Mouse (Mus musculus) granulocyte monocyte progenitor cell, adult 5-6 weeks (primary cell): ENCODE results near the gene Slc26a10. TPM values are rescaled to one million over a fixed set of nuclear protein-coding genes. Genes with fewer than 3 reads are reported as not detected.
"Not testable (repeated sequence)": the region's sequence is repeated elsewhere in the genome, so short reads cannot be mapped to it uniquely, and the experiment has no call there.

Experiments used
- ATAC-seq: replicated peaks from 2 replicates; pipeline ENCODE4 v1.8.0; 2016; ENCODE audit warnings: mild to moderate bottlenecking, moderate TSS enrichment, inconsistent platforms; ENCODE audit not compliant: poor library complexity, severe bottlenecking
- total RNA-seq, 2 experiments: library from RNA; stranded (forward) in 1 of 2; stranded (reverse) in 1 of 2; fragments of 200-712, 200-1000 nt in 1 of 2; fragments of >200 nt in 1 of 2; fragmentation: Nextera tagmentation in 1 of 2; gene quantifications; 2 replicates each; pipeline ENCODE4 v1.2.3; 2014 to 2017

The Slc26a10 gene
- total RNA-seq, 2 experiments from 2014 or later: 0.15 to 0.88 TPM

- peak; percentile 37 for ATAC-seq
Observed at GRCm38 (mm10) chr10:127165654-127166403, 14.6 kb downstream of the Slc26a10 start.

DNA sequence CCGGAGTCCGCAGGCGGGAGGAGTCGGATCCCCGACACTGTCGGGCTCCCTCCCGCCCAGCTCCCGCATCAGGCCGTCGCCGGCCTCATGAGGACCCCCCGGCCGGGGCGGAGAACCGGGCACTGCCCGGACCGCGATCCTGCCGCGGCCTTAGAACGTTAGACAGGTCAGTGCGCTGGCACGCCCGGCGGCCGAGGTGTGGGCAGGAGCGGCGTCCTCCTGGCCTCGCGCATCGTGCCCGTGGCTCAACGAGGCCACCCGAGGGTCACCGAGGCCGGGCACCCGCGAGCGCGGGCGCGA, 15.1 kb downstream of the Slc26a10 start:
- 0 out of 2 replicates have a peak, but pooled peaks have one; percentile 0 for ATAC-seq

DNA sequence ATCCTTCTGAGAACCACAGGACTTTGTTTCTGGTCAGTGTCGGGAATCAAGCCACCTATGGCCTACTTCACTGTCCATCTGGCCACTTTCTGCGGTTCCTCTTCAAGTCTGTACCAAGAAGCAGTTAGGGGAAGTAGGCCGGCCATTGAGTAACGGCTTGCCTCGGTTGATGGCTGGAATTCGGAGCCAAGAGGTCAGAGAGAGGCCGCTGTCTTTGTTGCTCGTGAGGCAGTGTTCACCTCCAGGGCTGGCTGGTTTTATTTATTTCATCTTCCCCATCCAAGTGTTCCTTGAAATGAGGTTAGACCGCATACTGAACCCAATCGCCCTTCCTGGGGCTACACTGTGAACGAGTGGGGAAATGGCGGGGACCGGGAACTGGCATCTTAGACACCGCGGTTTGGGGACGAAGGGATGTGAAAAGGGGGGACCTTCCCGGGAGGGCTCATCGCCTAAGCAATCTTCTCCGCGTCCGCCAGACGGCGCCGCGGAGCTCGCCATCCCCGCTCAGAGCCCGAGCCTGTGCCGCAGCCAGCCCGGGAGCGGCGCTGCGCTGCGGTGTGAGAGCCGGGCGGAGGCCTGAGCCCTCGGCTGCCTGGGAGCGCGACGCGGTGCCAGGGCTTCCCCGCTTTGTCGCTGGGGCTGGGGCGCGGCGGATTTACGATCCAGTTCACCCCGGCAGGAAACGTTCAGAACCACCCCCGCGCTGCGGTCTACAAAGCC, 15.7 kb downstream of the Slc26a10 start, which contains the start of gene B4galnt1:
B4galnt1 (plus strand) TSS at position 595 of the 723 bp plus-strand sequence.
- ATAC-seq: peak; percentile 58

- no peak for ATAC-seq
Observed at GRCm38 (mm10) chr10:127164190-127164589, 16.3 kb downstream of the Slc26a10 start.

DNA sequence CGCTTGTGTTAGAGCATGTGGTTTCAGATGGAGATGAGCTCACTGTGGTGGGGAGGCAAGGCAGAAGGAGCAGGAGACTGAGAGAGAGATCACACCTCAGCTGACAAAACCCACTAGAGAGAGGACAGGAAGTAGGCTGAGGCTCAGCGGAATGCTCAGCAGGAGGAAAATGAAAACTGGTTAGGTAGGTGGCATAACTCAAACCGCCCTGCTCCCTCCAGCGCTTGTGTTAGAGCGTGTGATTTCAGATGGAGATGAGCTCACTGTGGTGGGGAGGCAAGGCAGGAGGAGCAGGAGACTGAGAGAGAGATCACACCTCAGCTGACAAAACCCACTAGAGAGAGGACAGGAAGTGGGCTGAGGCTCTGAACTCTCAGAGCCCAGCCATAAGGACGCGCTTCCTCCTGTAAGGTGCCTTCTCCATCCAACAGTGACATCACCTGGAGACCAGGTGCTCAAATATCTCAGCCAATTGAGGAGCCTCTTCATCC, 17.6 kb downstream of the Slc26a10 start:
- peak; percentile 40 for ATAC-seq

- ATAC-seq: no peak
Observed at GRCm38 (mm10) chr10:127160728-127161127, 19.7 kb downstream of the Slc26a10 start.

DNA sequence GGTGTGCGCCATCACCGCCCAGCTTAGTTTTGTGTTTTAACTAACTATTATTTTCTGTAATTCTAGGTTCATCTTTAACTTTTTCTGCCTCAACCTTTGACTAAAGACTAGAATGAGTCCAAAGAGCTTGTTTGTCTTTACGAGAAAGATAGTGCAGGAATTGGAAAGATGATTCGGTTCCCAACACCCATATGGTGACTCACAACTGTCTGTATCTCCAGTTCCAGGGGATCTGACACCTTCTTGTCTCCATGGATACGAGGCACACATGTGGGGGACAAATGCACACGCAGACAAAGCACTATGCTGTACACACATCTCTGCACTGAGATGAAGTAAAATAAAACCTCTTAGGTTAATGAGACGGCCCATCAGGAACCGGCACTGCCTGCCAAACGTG, 20.4 kb downstream of the Slc26a10 start:
- ATAC-seq: no peak

DNA sequence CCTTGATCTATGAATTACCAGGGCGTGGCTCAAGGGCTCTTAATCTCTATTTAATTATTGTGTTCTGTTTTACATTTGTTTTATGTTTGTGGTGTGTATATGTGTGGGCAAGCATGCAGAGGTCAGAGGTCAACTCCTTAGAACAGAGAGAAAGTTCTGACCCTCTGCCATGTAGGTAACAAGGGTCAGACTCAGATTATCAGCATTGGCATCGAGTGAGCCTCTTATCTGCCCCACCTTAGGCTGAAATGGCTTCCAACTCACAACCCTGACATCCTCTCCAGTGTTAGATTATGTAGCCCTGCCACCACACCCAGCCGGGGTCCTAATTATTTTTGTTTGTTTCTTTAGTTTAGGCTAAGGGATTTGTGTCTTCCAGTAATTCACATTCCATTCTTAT, 22.0 kb downstream of the Slc26a10 start:
- no peak for ATAC-seq

DNA sequence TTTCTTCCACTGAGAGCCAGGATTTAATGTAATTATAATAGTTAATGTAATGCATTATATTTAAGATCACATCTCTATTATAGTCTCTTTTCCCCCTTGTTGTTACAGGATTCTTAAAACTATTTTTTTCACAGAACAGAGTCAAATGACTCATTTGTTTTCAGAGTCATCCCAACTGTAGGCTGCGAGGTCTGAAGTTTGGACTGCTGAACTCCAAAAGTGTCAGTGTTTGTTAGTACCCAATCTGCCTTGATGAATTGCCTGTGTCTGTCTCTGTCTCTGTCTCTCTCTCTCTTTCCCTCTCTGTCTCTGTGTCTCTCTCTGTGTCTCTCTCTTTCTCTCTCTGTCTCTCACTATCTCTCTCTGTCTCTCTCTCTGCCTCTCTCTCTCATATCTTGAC, 23.9 kb downstream of the Slc26a10 start:
- ATAC-seq: no peak

DNA sequence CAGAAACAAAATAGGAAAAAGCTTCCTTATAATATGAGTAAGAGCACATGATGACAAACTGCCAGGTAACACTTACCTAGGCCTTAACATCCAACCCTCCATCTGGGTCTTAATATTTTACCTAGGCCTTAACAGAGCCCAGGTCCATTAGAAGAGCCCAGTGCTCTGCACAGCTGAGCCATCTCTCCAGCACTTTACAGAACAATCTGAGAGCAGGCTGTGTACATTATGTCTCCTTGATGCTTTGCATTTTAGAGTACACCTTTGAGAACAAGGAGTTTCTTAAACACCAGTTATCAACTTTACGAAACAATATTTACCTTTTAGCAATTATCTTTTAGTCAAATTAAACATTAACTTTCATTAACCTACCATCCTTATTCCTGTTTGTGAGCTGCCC, 24.4 kb downstream of the Slc26a10 start:
- no peak for ATAC-seq

DNA sequence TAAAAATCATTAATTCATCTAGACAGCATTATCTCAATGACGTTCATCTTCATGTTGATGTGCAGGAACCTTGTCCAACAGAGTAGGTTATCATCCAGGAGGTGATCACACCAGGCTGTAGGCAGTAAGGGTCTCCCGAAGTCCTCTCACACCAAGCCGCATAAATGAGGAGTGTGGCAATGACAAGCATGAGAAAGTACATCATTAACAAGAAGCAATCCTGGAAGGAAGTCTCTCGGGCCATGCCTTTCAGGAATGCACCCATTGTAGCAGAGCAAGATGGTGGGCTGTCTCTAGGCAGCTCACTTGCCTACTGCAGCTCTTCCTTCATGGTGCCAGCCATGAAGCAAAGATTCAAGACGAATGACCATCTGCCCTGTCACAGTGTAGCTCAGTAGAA, 25.8 kb downstream of the Slc26a10 start:
- ATAC-seq: no peak

- no peak for ATAC-seq
Observed at GRCm38 (mm10) chr10:127154241-127154640, 26.2 kb downstream of the Slc26a10 start.

- peak; percentile 64 for ATAC-seq
Observed at GRCm38 (mm10) chr10:127153323-127153722, 27.1 kb downstream of the Slc26a10 start.

DNA sequence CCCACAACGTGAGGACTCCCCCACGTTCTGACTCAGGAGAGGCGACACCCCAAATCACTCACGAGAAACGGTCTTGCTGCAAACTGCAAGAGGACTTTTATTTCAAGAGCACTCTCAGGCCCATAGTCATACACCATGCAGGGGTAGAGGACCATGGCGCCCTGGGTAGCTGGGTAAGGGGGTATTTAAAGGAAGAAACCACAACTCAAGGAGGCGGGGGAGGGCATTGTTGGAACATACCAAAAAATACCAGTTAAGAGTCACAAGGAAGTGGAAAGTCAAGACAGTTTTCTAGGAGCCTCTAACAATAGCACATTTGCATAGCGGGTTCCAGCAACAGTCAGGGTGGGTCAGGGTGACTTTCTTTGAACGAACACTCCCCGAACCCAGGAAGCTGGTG, 27.9 kb downstream of the Slc26a10 start:
- not testable (repeated sequence) for ATAC-seq

GRCm38 (mm10) chr10:127151233-127151632, 29.2 kb downstream of the Slc26a10 start:
- not testable (repeated sequence) for ATAC-seq

DNA sequence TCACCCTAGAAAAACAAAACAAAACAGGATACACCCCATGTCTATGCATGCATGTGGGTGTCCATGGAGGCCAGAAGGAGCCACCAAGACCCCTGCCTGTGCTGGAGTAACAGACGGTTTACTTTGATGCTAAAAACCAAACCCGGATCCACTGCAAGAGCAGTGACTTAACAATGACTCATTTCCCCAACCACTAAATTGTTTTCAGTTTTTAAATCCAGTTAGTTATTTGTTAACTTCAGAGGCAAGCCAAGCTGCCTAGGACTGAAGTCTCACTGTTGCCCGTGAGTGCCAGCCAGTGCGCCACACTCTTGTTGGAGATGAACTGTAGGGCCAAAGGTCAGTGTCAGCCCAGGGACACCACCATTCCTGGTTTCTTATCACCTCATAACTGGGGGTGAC, 30.0 kb downstream of the Slc26a10 start:
- ATAC-seq: peak; percentile 70

- ATAC-seq: no peak
Observed at GRCm38 (mm10) chr10:127147135-127147534, 33.3 kb downstream of the Slc26a10 start.

- ATAC-seq: no peak
Observed at GRCm38 (mm10) chr10:127145303-127145702, 35.1 kb downstream of the Slc26a10 start.

- no peak for ATAC-seq
Observed at GRCm38 (mm10) chr10:127144536-127144935, 35.9 kb downstream of the Slc26a10 start.

DNA sequence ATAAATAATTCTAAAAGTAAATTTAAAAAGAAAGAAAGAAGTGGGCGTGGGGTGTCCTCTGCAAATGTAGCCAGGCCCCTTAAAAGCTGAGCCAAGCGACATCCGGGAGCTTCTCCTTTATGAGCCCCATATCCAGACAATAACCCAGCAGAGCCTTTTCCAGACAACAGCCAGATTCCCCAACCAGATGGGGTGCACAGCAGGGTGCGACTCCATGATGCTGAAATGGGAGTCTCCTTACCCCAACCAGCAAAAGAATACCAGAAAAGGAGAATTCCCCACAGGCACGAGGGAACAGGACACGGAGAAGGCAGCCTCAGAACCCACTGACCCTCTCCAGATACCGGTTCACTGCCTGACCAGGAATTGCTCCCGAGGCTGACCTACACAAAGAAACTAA, 37.2 kb downstream of the Slc26a10 start:
- ATAC-seq: no peak

DNA sequence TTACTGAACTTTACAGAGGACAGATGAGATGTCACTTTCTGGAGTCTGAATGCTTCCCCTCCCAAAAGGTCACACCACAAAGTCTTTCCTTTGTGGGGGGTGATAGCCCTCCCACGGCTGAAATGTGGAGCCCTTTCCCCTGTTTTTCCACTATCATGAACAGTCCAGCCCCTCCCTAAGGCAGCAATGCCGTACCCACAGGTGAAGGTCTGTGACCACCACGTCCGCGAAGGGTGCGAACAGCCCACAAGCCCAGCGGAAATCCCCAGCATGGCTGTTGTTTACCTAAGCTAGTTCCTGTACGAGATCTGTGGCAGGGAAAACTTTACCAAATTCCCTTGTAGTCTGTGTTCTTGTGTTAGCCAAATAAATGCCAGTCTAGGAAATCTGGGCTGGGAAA, 38.9 kb downstream of the Slc26a10 start:
- ATAC-seq: no peak

GRCm38 (mm10) chr10:127140971-127141370, 39.5 kb downstream of the Slc26a10 start:
- no peak for ATAC-seq
